Mouse (Mus musculus) embryonic stem cell, embryonic (primary cell): ENCODE data around the gene Pias4.

ENCODE experiments used
- CTCF ChIA-PET, 4 experiments: fragments of 300-600 bp in 2 of 4; fragments of 350-600 bp in 2 of 4; sonication (Branson Sonifier 250); formaldehyde crosslinking; loops; one replicate each; lab custom pipeline; 2022; ENCODE audit warnings: inconsistent platforms in 2 of 4; lab: Charles Lee
- POLR2A ChIA-PET, 4 experiments: fragments of 300-600 bp in 2 of 4; fragments of 350-600 bp in 2 of 4; sonication (Branson Sonifier 250); formaldehyde crosslinking; loops; one replicate each; lab custom pipeline; 2022; ENCODE audit warnings: antibody characterized with exemption in 4 of 4, inconsistent platforms in 1 of 4; lab: Charles Lee

Gene Pias4

GRCm38 (mm10) chr10:81195300-81195699 is 27.6 kb upstream of the Pias4 start:
- ChIA-PET POLR2A (interaction anchor here in 3 of 4 experiments (0.9 to 7.2 kb wide), 12 partner anchors 8 to 266 kb away, joined by 3 to 189 read pairs (median 4); partner anchors contain the start of genes Eef2 (in 3 of the 3), Gadd45b (in 1 of the 3) and Pip5k1c (in 1 of the 3)), CTCF (interaction anchor here in 3 of 4 experiments (0.6 to 2.0 kb wide), 4 partner anchors 8 to 255 kb away, joined by 3 to 7 read pairs (median 4); no protein-coding TSS in a partner anchor)

GRCm38 (mm10) chr10:81193991-81194774 is 26.5 kb upstream of the Pias4 start:
- ChIA-PET POLR2A (interaction anchor here (0.5 to 7.2 kb wide), 50 partner anchors 8 to 529 kb away, joined by 3 to 189 read pairs (median 4); partner anchors contain the start of genes Eef2 (in 3 of the 4), Pip5k1c (in 3 of the 4), 4930442H23Rik (in 2 of the 4) and Dapk3 (in 2 of the 4)), CTCF (interaction anchor here (0.6 to 5.0 kb wide), 30 partner anchors 9 to 356 kb away, joined by 3 to 35 read pairs (median 5); partner anchors contain the start of genes Pip5k1c (in 2 of the 4), Atcay (in 1 of the 4), Celf5 (in 1 of the 4) and Tjp3 (in 1 of the 4))

- CTCF ChIA-PET, result interaction anchor here (0.6 to 5.0 kb wide), 49 partner anchors 10 to 947 kb away, joined by 3 to 35 read pairs (median 5); partner anchors contain the start of genes Pip5k1c (in 2 of the 4), Atcay (in 1 of the 4), Celf5 (in 1 of the 4) and Eef2 (in 1 of the 4)
- POLR2A ChIA-PET, result interaction anchor here (0.6 to 7.2 kb wide), 86 partner anchors 9 to 517 kb away, joined by 3 to 189 read pairs (median 4); partner anchors contain the start of genes Eef2 (in 4 of the 4), Sgta (in 3 of the 4), 4930442H23Rik (in 2 of the 4) and Cactin (in 2 of the 4)
Measured at GRCm38 (mm10) chr10:81192968-81193501, 25.3 kb upstream of the Pias4 start.

GRCm38 (mm10) chr10:81192270-81192967 is 24.7 kb upstream of the Pias4 start:
- ChIA-PET CTCF (interaction anchor here (0.5 to 5.0 kb wide), 53 partner anchors 13 to 946 kb away, joined by 3 to 35 read pairs (median 5); partner anchors contain the start of genes Gna15 (in 2 of the 4), Pip5k1c (in 2 of the 4), Atcay (in 1 of the 4) and Celf5 (in 1 of the 4)), POLR2A (interaction anchor here (0.6 to 7.2 kb wide), 97 partner anchors 8 to 623 kb away, joined by 3 to 189 read pairs (median 4); partner anchors contain the start of genes Eef2 (in 4 of the 4), Map2k2 (in 3 of the 4), Slc39a3 (in 3 of the 4) and 4930442H23Rik (in 2 of the 4))

- POLR2A ChIA-PET, result interaction anchor here (0.5 to 7.2 kb wide), 77 partner anchors 7 to 622 kb away, joined by 3 to 189 read pairs (median 4); partner anchors contain the start of genes Eef2 (in 4 of the 4), Map2k2 (in 3 of the 4), 4930442H23Rik (in 2 of the 4) and Dapk3 (in 2 of the 4)
- CTCF ChIA-PET, result interaction anchor here (0.5 to 5.0 kb wide), 50 partner anchors 10 to 333 kb away, joined by 3 to 35 read pairs (median 4); partner anchors contain the start of genes Pip5k1c (in 2 of the 4), Eef2 (in 1 of the 4), Gna15 (in 1 of the 4) and Gng7 (in 1 of the 4)
Measured at GRCm38 (mm10) chr10:81191342-81191982, 23.7 kb upstream of the Pias4 start.

GRCm38 (mm10) chr10:81190912-81191321 is 23.2 kb upstream of the Pias4 start:
- POLR2A ChIA-PET, result interaction anchor here (0.5 to 7.2 kb wide), 42 partner anchors 11 to 546 kb away, joined by 3 to 189 read pairs (median 3); partner anchors contain the start of genes Eef2 (in 3 of the 4), Gadd45b (in 2 of the 4), Map2k2 (in 2 of the 4) and Pip5k1c (in 2 of the 4)
- CTCF ChIA-PET, result interaction anchor here (0.5 to 5.0 kb wide), 36 partner anchors 10 to 324 kb away, joined by 3 to 35 read pairs (median 4); partner anchors contain the start of genes Atcay (in 1 of the 4), Hmg20b (in 1 of the 4), Pip5k1c (in 1 of the 4) and Sgta (in 1 of the 4)

- ChIA-PET CTCF (interaction anchor here (0.6 to 5.0 kb wide), 29 partner anchors 9 to 320 kb away, joined by 3 to 35 read pairs (median 4); partner anchors contain the start of genes Atcay (in 1 of the 4), Pip5k1c (in 1 of the 4), Sgta (in 1 of the 4) and Tjp3 (in 1 of the 4)), POLR2A (interaction anchor here (0.5 to 7.2 kb wide), 34 partner anchors 11 to 344 kb away, joined by 3 to 189 read pairs (median 3); partner anchors contain the start of genes Eef2 (in 2 of the 4), Gadd45b (in 2 of the 4), Cactin (in 1 of the 4) and Fzr1 (in 1 of the 4))
Measured at GRCm38 (mm10) chr10:81190236-81190911, 22.7 kb upstream of the Pias4 start.

GRCm38 (mm10) chr10:81189821-81190220 is 22.1 kb upstream of the Pias4 start:
- POLR2A ChIA-PET, result interaction anchor here (0.6 to 7.2 kb wide), 15 partner anchors 11 to 344 kb away, joined by 3 to 189 read pairs (median 5); partner anchors contain the start of genes Eef2 (in 2 of the 4), Fzr1 (in 1 of the 4), Gng7 (in 1 of the 4) and Map2k2 (in 1 of the 4)
- CTCF ChIA-PET, result interaction anchor here in 3 of 4 experiments (0.6 to 5.0 kb wide), 15 partner anchors 9 to 321 kb away, joined by 3 to 35 read pairs (median 3); partner anchors contain the start of genes Atcay (in 1 of the 3), Pip5k1c (in 1 of the 3), Sgta (in 1 of the 3) and Tjp3 (in 1 of the 3)

- POLR2A ChIA-PET, result interaction anchor here (0.5 to 3.0 kb wide), 13 partner anchors 9 to 172 kb away, joined by 3 to 24 read pairs (median 4); partner anchors contain the start of genes Eef2 (in 2 of the 4) and Gng7 (in 1 of the 4)
- CTCF ChIA-PET, result interaction anchor here in 2 of 4 experiments (0.5 to 1.6 kb wide), 5 partner anchors 11 to 177 kb away, joined by 3 to 5 read pairs (median 3); partner anchors contain the start of gene Pip5k1c (in 1 of the 2)
Measured at GRCm38 (mm10) chr10:81187161-81187560, 19.4 kb upstream of the Pias4 start.

- POLR2A ChIA-PET, result interaction anchor here (0.7 to 3.0 kb wide), 15 partner anchors 8 to 254 kb away, joined by 3 to 30 read pairs (median 4); partner anchors contain the start of genes Eef2 (in 2 of the 4), Pias4 (in 2 of the 4), 4930404N11Rik (in 1 of the 4) and Gadd45b (in 1 of the 4)
- CTCF ChIA-PET, result interaction anchor here in 2 of 4 experiments (0.8 to 1.0 kb wide), 3 partner anchors 9 to 367 kb away, joined by 3 to 6 read pairs (median 3); no protein-coding TSS in a partner anchor
Measured at GRCm38 (mm10) chr10:81184765-81185164, 17.0 kb upstream of the Pias4 start.

GRCm38 (mm10) chr10:81183805-81184204 is 16.1 kb upstream of the Pias4 start, which contains the start of gene 4930442H23Rik:
Gene 4930442H23Rik, minus strand, starts transcription at chr10:81183849.
- ChIA-PET POLR2A (interaction anchor here (0.5 to 3.0 kb wide), 19 partner anchors 8 to 772 kb away, joined by 3 to 30 read pairs (median 4); partner anchors contain the start of genes Pias4 (in 2 of the 4), Pip5k1c (in 2 of the 4), Eef2 (in 1 of the 4) and Gadd45b (in 1 of the 4)), CTCF (interaction anchor here in 2 of 4 experiments (0.8 to 1.2 kb wide), 3 partner anchors 11 to 368 kb away, joined by 3 read pairs; no protein-coding TSS in a partner anchor)

GRCm38 (mm10) chr10:81182336-81183333 is 14.9 kb upstream of the Pias4 start, which contains the start of gene Dapk3:
Gene Dapk3, plus strand, starts transcription at chr10:81183005.
- POLR2A ChIA-PET, result interaction anchor here in 3 of 4 experiments (0.5 to 3.0 kb wide), 17 partner anchors 10 to 771 kb away, joined by 3 to 30 read pairs (median 4); partner anchors contain the start of genes Cactin (in 1 of the 3), Gadd45b (in 1 of the 3), Map2k2 (in 1 of the 3) and Pias4 (in 1 of the 3)
- CTCF ChIA-PET, result no interaction called here

GRCm38 (mm10) chr10:81181860-81182259 is 14.1 kb upstream of the Pias4 start:
- ChIA-PET POLR2A (interaction anchor here in 3 of 4 experiments (0.6 to 9.9 kb wide), 16 partner anchors 10 to 341 kb away, joined by 3 to 189 read pairs (median 4); partner anchors contain the start of genes Cactin (in 2 of the 3), Map2k2 (in 2 of the 3), Pias4 (in 2 of the 3) and Sgta (in 1 of the 3)), CTCF (interaction anchor here in 3 of 4 experiments (0.5 to 1.5 kb wide), 4 partner anchors 9 to 1926 kb away, joined by 3 to 8 read pairs (median 4); no protein-coding TSS in a partner anchor)
